Mouse (Mus musculus) cerebellum, postnatal 14 days (tissue): ENCODE data around the gene Foxs1.

Source experiments
- DNase-seq, 2 experiments: peaks; one replicate each; pipeline ENCODE4 v3.0.0; 2021; ENCODE audit warnings: mixed read lengths in 2 of 2

Foxs1 gene

DNA sequence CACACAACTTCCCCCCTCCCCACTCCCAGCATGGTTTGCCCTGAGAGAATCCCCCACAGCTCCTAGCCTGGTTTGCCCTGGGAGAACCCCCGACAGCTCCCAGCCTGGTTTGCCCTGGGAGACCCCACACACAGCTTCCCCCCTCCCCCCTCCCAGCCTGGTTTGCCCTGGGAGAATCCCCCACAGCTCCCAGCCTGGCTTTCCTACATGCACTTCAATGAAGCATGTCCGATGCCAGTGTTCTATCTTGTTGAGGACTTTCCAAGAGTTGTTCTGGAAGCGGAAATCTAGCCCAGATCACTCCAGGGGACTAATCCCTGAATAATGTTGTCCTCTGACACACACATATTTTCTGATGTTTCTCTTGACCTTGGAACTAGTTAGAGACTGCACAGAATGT is 30.4 kb downstream of the Foxs1 start:
- DNase-seq: peak in 1 of 2 experiments; percentile 48

GRCm38 (mm10) chr2:152901296-152901695 is 31.7 kb downstream of the Foxs1 start:
- DNase-seq: no peak

DNA sequence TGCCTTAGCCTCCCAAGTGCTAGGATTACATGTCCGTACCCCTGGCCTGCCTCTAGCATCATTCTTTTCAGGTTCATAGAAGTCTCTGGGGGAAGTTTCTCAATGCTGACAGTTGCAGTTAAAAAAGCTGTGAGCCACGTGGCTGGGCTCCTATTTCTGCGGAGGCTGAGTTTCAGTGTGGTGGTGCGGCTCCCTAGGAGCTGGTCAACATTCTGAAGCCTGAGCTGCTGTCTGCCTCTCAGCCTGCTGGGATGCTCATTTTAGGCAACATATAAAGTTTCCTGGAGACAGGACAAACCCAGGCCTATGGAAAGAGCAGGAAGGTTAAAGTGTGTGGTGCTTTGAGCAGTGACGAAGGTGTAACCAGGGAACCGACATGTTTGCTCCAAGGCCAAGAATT is 34.0 kb downstream of the Foxs1 start:
- DNase-seq: no peak

- no peak for DNase-seq
Observed at GRCm38 (mm10) chr2:152896926-152897325, 36.1 kb downstream of the Foxs1 start.

- DNase-seq: no peak
Observed at GRCm38 (mm10) chr2:152895834-152896233, 37.2 kb downstream of the Foxs1 start.

- no peak for DNase-seq
Observed at GRCm38 (mm10) chr2:152888774-152889173, 44.2 kb downstream of the Foxs1 start.

DNA sequence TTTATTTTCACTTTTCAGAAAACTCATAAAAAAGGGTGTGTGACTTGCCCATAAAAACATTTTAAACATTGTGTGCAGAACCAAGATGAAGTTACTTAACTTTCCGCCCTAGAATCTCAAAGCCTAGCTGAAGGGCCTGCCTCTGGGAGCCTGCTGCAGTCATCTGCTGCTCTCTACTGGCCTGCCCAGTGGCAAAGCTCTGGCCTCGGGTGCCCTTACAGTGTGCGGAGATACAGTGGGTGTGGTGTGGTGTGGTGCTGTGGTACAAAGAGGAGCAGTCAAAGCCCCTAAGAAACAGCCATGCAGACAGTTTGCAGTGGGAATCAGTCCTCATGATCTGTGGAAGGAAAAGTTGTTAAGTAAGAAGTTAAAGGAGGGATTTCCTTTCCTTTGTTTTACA is 45.8 kb downstream of the Foxs1 start:
- DNase-seq: no peak

- DNase-seq: no peak
Observed at GRCm38 (mm10) chr2:152884101-152884645, 48.8 kb downstream of the Foxs1 start.
